Mouse (Mus musculus) liver, postnatal 0 days (tissue): ENCODE results near the gene Pgm1.

ENCODE experiments used
- CTCF ChIP-seq: sonication (generic); IDR thresholded peaks from 2 replicates; pipeline ENCODE4 v1.5.1; 2016; ENCODE audit warnings: antibody characterized with exemption, low read depth
- EP300 ChIP-seq: IDR thresholded peaks from 2 replicates; pipeline ENCODE4 v1.6.1; 2016; ENCODE audit warnings: antibody characterized with exemption, low read depth, mild to moderate bottlenecking

GRCm38 (mm10) chr4:100012361-100013035 lies 83.3 kb downstream of the Pgm1 start:
- no peak for TF ChIP-seq CTCF
- TF ChIP-seq EP300 = no peak
